Mouse (Mus musculus) hindbrain, embryonic 13.5 days (tissue): Measurements from ENCODE around the gene Tspo2. TPM values are rescaled to one million over a fixed set of nuclear protein-coding genes. Genes with fewer than 3 reads are reported as not detected.

Source experiments
- ATAC-seq: fragments of 200-750 bp; cut with Nextera tagmentation; 2 replicates; pipeline ENCODE4 v1.8.0; 2017; ENCODE audit warnings: moderate TSS enrichment; ENCODE audit not compliant: low FRiP score
- H3K27ac ChIP-seq: fragments of 300-500 bp; sonication (generic); 2 replicates; pipeline ENCODE4 v1.5.1; 2015; ENCODE audit warnings: inconsistent platforms, mild to moderate bottlenecking, moderate library complexity
- H3K27me3 ChIP-seq: fragments of 300-500 bp; sonication (generic); 2 replicates; pipeline ENCODE4 v1.6.1; 2015; ENCODE audit warnings: mild to moderate bottlenecking, inconsistent platforms
- H3K36me3 ChIP-seq: fragments of 300-500 bp; sonication (generic); 2 replicates; pipeline ENCODE4 v1.6.1; 2015; ENCODE audit warnings: mild to moderate bottlenecking, inconsistent platforms
- H3K4me1 ChIP-seq: fragments of 300-500 bp; sonication (generic); replicated peaks from 2 replicates; pipeline ENCODE4 v1.6.1; 2015; ENCODE audit warnings: inconsistent platforms
- H3K4me2 ChIP-seq: fragments of 300-500 bp; sonication (generic); 2 replicates; pipeline ENCODE4 v1.6.1; 2015; ENCODE audit warnings: inconsistent platforms, mild to moderate bottlenecking, moderate library complexity
- H3K4me3 ChIP-seq: fragments of 300-500 bp; sonication (generic); 2 replicates; pipeline ENCODE4 v1.5.1; 2015; ENCODE audit warnings: mild to moderate bottlenecking, inconsistent platforms
- H3K9ac ChIP-seq: fragments of 300-500 bp; sonication (generic); 2 replicates; pipeline ENCODE4 v1.6.1; 2015; ENCODE audit warnings: mild to moderate bottlenecking, inconsistent platforms
- H3K9me3 ChIP-seq: fragments of 300-500 bp; sonication (generic); 2 replicates; pipeline ENCODE4 v1.6.1; 2016; ENCODE audit warnings: inconsistent platforms
- WGBS: fragments of 180-500 bp; shearing (Covaris S2); methylation state at CpG from one replicate; pipeline ENCODE4 v1.1.7; 2015; 5-methylcytosine and 5-hydroxymethylcytosine counted together
- polyA plus RNA-seq: library from polyadenylated mRNA; unstranded; fragments of >200 nt; fragmentation: Nextera tagmentation; extraction: Ambion mirVana; gene quantifications from 2 replicates; pipeline ENCODE4 v1.2.1, GENCODE M21; 2015

The Tspo2 gene
- polyA plus RNA-seq, 1 experiment from 2014 or later, result 1.8 TPM

- H3K27me3 ChIP-seq, result no peaks in the 10 kb centered on the region
- H3K9ac ChIP-seq, result no peak overlapping the region
- H3K4me3 ChIP-seq, result no peak overlapping the region
- no peaks in the 10 kb centered on the region for H3K9me3 ChIP-seq
- no peaks in the 10 kb centered on the region for H3K36me3 ChIP-seq
- no peak overlapping the region; the same call in 1 of the 2 replicates for H3K27ac ChIP-seq
- no peak for ATAC-seq
- H3K4me2 ChIP-seq, result no peak overlapping the region
- WGBS, result 72% methylated on average over 13 of the region's 13 CpGs
- peaks cover 17% of the 10 kb centered on the region; the same call in 1 of the 2 replicates for H3K4me1 ChIP-seq
These were observed 24.2 kb downstream of the Tspo2 start for GRCm38 (mm10) chr17:48426991-48427750.

DNA sequence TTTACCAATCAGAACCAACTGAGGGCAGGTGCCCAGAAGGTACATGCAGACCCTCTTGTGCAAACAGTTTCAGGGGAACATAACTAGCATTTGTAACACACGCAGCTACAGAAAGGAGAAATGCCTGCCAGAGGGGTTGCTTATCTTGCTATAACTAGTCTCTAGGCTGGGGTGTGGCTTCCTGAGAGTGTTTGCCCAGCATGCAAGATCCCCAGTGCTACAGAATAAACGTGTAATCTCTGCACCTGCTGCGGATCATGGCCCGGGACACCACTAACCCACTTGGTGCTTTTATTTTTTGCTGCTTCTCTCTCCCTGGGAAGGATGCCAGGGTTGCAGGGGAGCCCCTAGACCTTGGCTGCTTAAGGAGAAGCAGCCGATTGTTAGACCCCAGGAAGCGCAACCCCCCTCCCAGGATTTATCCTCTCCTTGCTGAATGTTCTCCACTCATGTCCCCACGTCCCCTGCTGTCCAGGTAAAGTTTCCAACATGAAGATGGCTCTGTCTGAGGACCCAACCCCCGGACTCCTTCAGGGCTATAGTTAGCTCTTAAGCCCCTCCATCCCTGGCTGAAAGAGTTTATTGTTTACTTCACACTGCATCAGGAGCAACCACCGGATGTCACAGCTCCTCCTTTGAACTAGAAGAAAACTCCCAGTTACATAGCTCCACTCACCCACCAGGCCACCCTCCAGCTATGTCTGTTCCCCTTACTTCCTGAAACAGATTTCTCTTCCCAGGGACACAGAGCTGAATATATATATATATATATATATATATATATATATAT is 25.3 kb downstream of the Tspo2 start:
- Histone ChIP-seq H3K9me3 (no peaks in the 10 kb centered on the region), H3K27me3 (no peaks in the 10 kb centered on the region), H3K4me2 (no peak overlapping the region), H3K4me1 (peaks cover 17% of the 10 kb centered on the region; the same call in 1 of the 2 replicates), H3K27ac (no peak overlapping the region), H3K36me3 (no peaks in the 10 kb centered on the region), H3K9ac (0 out of 2 replicates have a peak overlapping the region, but pooled peaks have one; percentile 19), H3K4me3 (no peak overlapping the region)
- 58% methylated on average over 9 of the region's 9 CpGs for WGBS
- no peak for ATAC-seq

DNA sequence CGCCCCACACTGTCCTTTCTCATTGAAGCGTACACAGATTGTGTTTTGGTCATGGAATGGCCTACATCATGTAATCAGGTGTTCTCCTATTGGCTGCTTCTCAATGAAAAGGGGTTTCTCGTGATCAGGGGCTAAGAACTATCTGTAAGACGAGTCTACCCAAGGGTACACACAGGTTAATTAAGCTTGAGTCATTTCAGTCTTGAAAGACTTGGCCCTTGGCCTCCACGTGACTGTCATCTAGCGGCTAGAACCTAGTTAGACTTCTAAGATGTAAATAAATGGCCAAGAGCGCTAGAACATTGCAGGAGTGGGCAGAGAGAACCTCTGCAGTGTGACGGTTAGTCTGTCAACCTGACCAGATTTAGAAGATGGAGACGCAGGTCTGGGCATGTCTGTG is 27.1 kb downstream of the Tspo2 start:
- no peak overlapping the region for H3K9ac ChIP-seq
- no peak overlapping the region for H3K4me3 ChIP-seq
- H3K27ac ChIP-seq, result no peak overlapping the region
- H3K4me2 ChIP-seq, result no peak overlapping the region
- H3K36me3 ChIP-seq, result no peaks in the 10 kb centered on the region
- 88% methylated on average over 9 of the region's 9 CpGs for WGBS
- H3K4me1 ChIP-seq, result peaks cover 17% of the 10 kb centered on the region; the same call in 1 of the 2 replicates
- no peaks in the 10 kb centered on the region for H3K9me3 ChIP-seq
- no peak for ATAC-seq
- H3K27me3 ChIP-seq, result no peaks in the 10 kb centered on the region

GRCm38 (mm10) chr17:48419571-48419970 is 31.8 kb downstream of the Tspo2 start:
- 76% methylated on average over 2 of the region's 2 CpGs for WGBS

GRCm38 (mm10) chr17:48418781-48419180 is 32.5 kb downstream of the Tspo2 start:
- Histone ChIP-seq H3K4me3 (no peak overlapping the region), H3K27me3 (no peaks in the 10 kb centered on the region), H3K36me3 (peaks cover 20% of the 10 kb centered on the region), H3K27ac (no peak overlapping the region), H3K4me2 (no peak overlapping the region), H3K9me3 (no peaks in the 10 kb centered on the region), H3K4me1 (no peaks in the 10 kb centered on the region), H3K9ac (no peak overlapping the region)
- 88% methylated on average over 1 of the region's 1 CpGs for WGBS
- ATAC-seq, result no peak

More at GRCm38 (mm10) chr17:48419571-48419970, 31.8 kb downstream of the Tspo2 start:
- Histone ChIP-seq H3K27me3 (no peaks in the 10 kb centered on the region), H3K9ac (no peak overlapping the region), H3K4me1 (no peaks in the 10 kb centered on the region), H3K9me3 (no peaks in the 10 kb centered on the region), H3K27ac (no peak overlapping the region), H3K4me3 (no peak overlapping the region), H3K4me2 (no peak overlapping the region), H3K36me3 (peaks cover 15% of the 10 kb centered on the region)
- ATAC-seq, result no peak

GRCm38 (mm10) chr17:48418174-48418573 is 33.1 kb downstream of the Tspo2 start:
- Histone ChIP-seq H3K4me2 (no peak overlapping the region), H3K4me3 (no peak overlapping the region), H3K9ac (no peak overlapping the region), H3K36me3 (peaks cover 20% of the 10 kb centered on the region), H3K27ac (no peak overlapping the region), H3K27me3 (no peaks in the 10 kb centered on the region), H3K4me1 (no peaks in the 10 kb centered on the region), H3K9me3 (no peaks in the 10 kb centered on the region)
- WGBS, result 84% methylated on average over 7 of the region's 7 CpGs
- no peak for ATAC-seq

GRCm38 (mm10) chr17:48417521-48417920 is 33.8 kb downstream of the Tspo2 start:
- Histone ChIP-seq H3K4me3 (no peak overlapping the region), H3K27ac (no peak overlapping the region), H3K36me3 (peaks cover 24% of the 10 kb centered on the region), H3K27me3 (no peaks in the 10 kb centered on the region), H3K9ac (no peak overlapping the region), H3K4me2 (no peak overlapping the region), H3K4me1 (no peaks in the 10 kb centered on the region), H3K9me3 (no peaks in the 10 kb centered on the region)
- ATAC-seq, result no peak
- WGBS, result 91% methylated on average over 6 of the region's 6 CpGs

- peak; percentile 83 for ATAC-seq
- 91% methylated on average over 14 of the region's 14 CpGs for whole genome bisulfite sequencing
- peak overlapping the region; percentile 1; the same call in 1 of the 2 replicates for H3K27ac ChIP-seq
- H3K36me3 ChIP-seq, result peaks cover 24% of the 10 kb centered on the region
- H3K27me3 ChIP-seq, result no peaks in the 10 kb centered on the region
- peaks cover 5% of the 10 kb centered on the region for H3K4me1 ChIP-seq
- H3K4me2 ChIP-seq, result no peak overlapping the region
- H3K9ac ChIP-seq, result no peak overlapping the region
- no peak overlapping the region for H3K4me3 ChIP-seq
- H3K9me3 ChIP-seq, result no peaks in the 10 kb centered on the region
These were observed 34.7 kb downstream of the Tspo2 start for GRCm38 (mm10) chr17:48416425-48417195.

DNA sequence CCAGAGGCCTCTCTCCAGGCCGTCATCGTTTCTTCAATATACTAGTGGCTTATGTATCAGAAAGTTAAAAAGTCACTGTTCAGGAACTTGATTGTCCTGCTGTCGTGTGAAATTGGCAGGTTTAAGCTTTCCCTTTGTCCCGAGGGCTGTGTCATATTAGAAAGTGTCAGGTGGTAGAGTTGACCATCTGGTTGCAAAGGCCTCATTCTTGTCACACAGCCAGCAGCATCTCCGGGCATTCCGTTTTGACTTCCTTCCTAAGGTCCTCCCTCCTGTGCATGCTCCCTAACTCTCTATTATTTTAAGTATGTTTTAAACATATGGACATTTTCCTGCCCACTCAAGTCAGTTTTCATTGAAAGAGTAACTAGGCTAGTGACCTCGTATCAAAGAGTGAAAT is 35.3 kb downstream of the Tspo2 start:
- Histone ChIP-seq H3K9ac (no peak overlapping the region), H3K4me2 (no peak overlapping the region), H3K36me3 (peaks cover 24% of the 10 kb centered on the region), H3K4me1 (peaks cover 11% of the 10 kb centered on the region), H3K27me3 (no peaks in the 10 kb centered on the region), H3K27ac (no peak overlapping the region), H3K4me3 (no peak overlapping the region), H3K9me3 (no peaks in the 10 kb centered on the region)
- no peak for ATAC-seq
- WGBS, result 85% methylated on average over 7 of the region's 7 CpGs

DNA sequence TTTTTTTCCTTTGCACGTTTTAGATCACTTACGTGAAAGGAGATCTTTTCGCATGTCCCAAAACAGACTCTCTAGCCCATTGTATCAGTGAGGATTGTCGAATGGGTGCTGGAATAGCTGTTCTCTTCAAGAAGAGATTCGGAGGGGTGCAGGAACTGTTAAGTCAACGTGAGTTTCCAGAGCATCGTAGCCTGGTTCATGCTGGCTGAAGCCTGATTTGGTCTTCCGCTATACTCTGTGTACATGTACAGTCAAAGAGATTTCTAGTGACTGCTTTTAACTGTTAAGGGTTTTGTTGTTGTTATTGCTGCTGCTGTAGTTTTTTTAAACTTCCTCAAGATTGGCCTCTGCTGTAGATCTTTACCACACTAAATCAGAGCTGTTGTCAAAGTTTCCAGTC is 40.1 kb downstream of the Tspo2 start:
- Histone ChIP-seq H3K27me3 (no peaks in the 10 kb centered on the region), H3K27ac (peak overlapping the region; percentile 97; the same call in 1 of the 2 replicates), H3K4me1 (peaks cover 33% of the 10 kb centered on the region), H3K9me3 (no peaks in the 10 kb centered on the region), H3K4me3 (peak overlapping the region; percentile 85), H3K4me2 (peak overlapping the region; percentile 75), H3K9ac (peak overlapping the region; percentile 84), H3K36me3 (peaks cover 22% of the 10 kb centered on the region)
- 60% methylated on average over 8 of the region's 8 CpGs for WGBS
- no peak for ATAC-seq

DNA sequence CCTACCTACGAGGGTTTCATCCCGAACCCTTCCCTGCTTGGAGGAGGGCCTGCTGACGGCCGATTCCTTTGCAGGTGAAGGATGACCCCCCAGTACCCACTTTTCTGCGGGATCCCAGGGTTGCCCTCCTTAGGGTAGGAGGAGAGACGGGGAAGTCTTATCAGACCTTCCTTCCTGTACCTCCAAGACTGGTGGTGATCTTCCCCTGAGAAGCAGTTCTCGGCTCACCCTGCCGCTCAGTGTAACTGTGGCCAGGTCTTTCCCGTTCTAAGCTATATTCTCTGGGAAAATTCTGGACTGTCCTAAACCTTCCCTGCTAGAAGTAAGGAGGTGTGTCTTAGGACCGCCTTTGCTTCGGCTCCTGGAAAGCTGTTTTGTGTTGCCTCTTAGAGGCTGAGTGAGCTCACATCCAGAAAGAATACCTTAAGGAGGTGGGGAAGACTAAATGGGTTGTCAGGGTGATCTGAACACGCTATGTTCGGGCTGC is 41.0 kb downstream of the Tspo2 start:
- H3K4me1 ChIP-seq, result peaks cover 33% of the 10 kb centered on the region
- peak overlapping the region; percentile 75 for H3K4me2 ChIP-seq
- peak overlapping the region; percentile 97 for H3K27ac ChIP-seq
- peaks cover 17% of the 10 kb centered on the region for H3K36me3 ChIP-seq
- peak overlapping the region; percentile 84 for H3K9ac ChIP-seq
- peak overlapping the region; percentile 85 for H3K4me3 ChIP-seq
- 0% methylated on average over 13 of the region's 13 CpGs for WGBS
- H3K9me3 ChIP-seq, result no peaks in the 10 kb centered on the region
- peak; percentile 41 for ATAC-seq
- H3K27me3 ChIP-seq, result no peaks in the 10 kb centered on the region
